Mouse (Mus musculus): ENCODE measurements at regions not wholly inside any gene's neighbourhood (a gene's known extent, or its start where the extent isn't known, plus 50 kb on each side); places are given as distances from the start of the nearest gene placed in this dataset.

GRCm38 (mm10) chr6:98553922-98554321, 211.4 kb upstream of the Gm765 start:
- no peaks in the 10 kb centered on the region for H3K9me3 ChIP-seq (replicated peaks; ENCODE audit: control insufficient read depth, low read length)
- H3K36me3 ChIP-seq (ENCODE audit: control insufficient read depth, insufficient read depth), result no peaks in the 10 kb centered on the region
- H3K4me2 ChIP-seq (ENCODE audit: low read depth, low read length), result no peak overlapping the region
- no peaks in the 10 kb centered on the region for H3K4me1 ChIP-seq (ENCODE audit: control insufficient read depth, insufficient read depth, low read length)
- no peak for ATAC-seq (replicated peaks; ENCODE audit: extremely low read depth, insufficient read depth, low FRiP score)
- no peak overlapping the region for H3K9ac ChIP-seq (ENCODE audit: low read length)
- H3K4me3 ChIP-seq (ENCODE audit: low read length), result no peak overlapping the region
- no peaks in the 10 kb centered on the region for H3K27me3 ChIP-seq (ENCODE audit: control insufficient read depth, insufficient read depth, low read length)
- H3K27ac ChIP-seq (ENCODE audit: low read length), result no peak overlapping the region
- 62% methylated on average over 1 of the region's 1 CpGs for WGBS

- Histone ChIP-seq H3K4me2 (ENCODE audit: low read depth, low read length) (no peak overlapping the region), H3K27me3 (ENCODE audit: control insufficient read depth, insufficient read depth, low read length) (no peaks in the 10 kb centered on the region), H3K9ac (ENCODE audit: low read length) (no peak overlapping the region), H3K36me3 (ENCODE audit: control insufficient read depth, insufficient read depth) (no peaks in the 10 kb centered on the region), H3K4me3 (ENCODE audit: low read length) (no peak overlapping the region), H3K9me3 (replicated peaks; ENCODE audit: control insufficient read depth, low read length) (no peaks in the 10 kb centered on the region), H3K4me1 (ENCODE audit: control insufficient read depth, insufficient read depth, low read length) (no peaks in the 10 kb centered on the region), H3K27ac (ENCODE audit: low read length) (no peak overlapping the region)
- 74% methylated on average over 3 of the region's 3 CpGs for WGBS
- ATAC-seq (replicated peaks; ENCODE audit: extremely low read depth, insufficient read depth, low FRiP score), result no peak
These were observed 209.2 kb upstream of the Gm765 start for GRCm38 (mm10) chr6:98551781-98552180.

GRCm38 (mm10) chr6:98526882-98527440, 184.4 kb upstream of the Gm765 start:
- 77% methylated on average over 15 of the region's 15 CpGs for WGBS
- no peaks in the 10 kb centered on the region for H3K9me3 ChIP-seq (replicated peaks; ENCODE audit: control insufficient read depth, low read length)
- H3K27me3 ChIP-seq (ENCODE audit: control insufficient read depth, insufficient read depth, low read length), result no peaks in the 10 kb centered on the region
- no peak overlapping the region for H3K9ac ChIP-seq (ENCODE audit: low read length)
- H3K4me3 ChIP-seq (ENCODE audit: low read length), result no peak overlapping the region
- no peaks in the 10 kb centered on the region for H3K36me3 ChIP-seq (ENCODE audit: control insufficient read depth, insufficient read depth)
- H3K27ac ChIP-seq (ENCODE audit: low read length), result no peak overlapping the region
- ATAC-seq (replicated peaks; ENCODE audit: extremely low read depth, insufficient read depth, low FRiP score), result no peak
- no peak overlapping the region for H3K4me2 ChIP-seq (ENCODE audit: low read depth, low read length)
- no peaks in the 10 kb centered on the region for H3K4me1 ChIP-seq (ENCODE audit: control insufficient read depth, insufficient read depth, low read length)

DNA sequence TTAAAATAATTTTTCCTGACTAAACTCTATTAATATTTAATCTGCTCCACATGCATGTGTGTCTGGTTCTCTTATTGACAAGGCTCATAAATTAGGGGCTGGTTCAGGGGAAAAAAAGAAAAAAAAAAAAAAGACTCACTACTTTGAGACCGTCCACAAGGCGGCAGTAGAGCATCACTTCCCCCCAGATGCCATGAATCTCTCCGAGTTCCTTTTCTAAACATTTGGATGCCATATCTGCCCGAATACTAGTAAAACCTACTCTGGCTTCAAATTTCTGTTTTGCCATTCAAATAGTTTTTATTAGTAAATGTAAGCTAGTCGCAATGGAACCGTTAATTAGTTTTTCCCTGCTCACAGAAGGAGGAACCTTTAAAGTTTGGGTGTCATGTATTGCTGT, 182.7 kb upstream of the Gm765 start:
- H3K27ac ChIP-seq (ENCODE audit: low read length), result no peak overlapping the region
- H3K4me2 ChIP-seq (ENCODE audit: low read depth, low read length), result peak overlapping the region; percentile 37; the same call in 1 of the 2 replicates
- H3K36me3 ChIP-seq (ENCODE audit: control insufficient read depth, insufficient read depth), result no peaks in the 10 kb centered on the region
- no peak overlapping the region for H3K9ac ChIP-seq (ENCODE audit: low read length)
- no peak overlapping the region; the same call in 1 of the 2 replicates for H3K4me3 ChIP-seq (ENCODE audit: low read length)
- no peaks in the 10 kb centered on the region for H3K9me3 ChIP-seq (replicated peaks; ENCODE audit: control insufficient read depth, low read length)
- H3K27me3 ChIP-seq (ENCODE audit: control insufficient read depth, insufficient read depth, low read length), result no peaks in the 10 kb centered on the region
- no peak for ATAC-seq (replicated peaks; ENCODE audit: extremely low read depth, insufficient read depth, low FRiP score)
- WGBS, result 5% methylated on average over 6 of the region's 6 CpGs
- no peaks in the 10 kb centered on the region for H3K4me1 ChIP-seq (ENCODE audit: control insufficient read depth, insufficient read depth, low read length)

DNA sequence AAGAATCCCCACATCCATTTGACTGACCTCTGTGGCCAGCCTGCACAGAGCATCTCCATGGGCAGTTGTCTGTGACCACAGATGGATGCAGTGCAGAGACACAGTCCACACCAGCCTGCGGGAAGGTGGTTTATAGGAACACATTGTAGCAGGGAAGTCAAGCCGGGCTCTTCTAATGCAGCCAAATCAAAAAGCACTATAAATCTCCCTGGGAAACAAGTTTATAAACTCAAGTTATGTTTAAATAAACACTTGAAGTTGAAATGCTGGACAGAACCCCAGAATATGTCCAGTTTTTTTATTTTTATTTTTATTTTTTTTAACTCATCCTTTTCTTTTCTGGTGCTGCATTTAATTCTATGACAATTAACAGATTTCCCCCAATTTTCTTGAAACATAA, 182.1 kb upstream of the Gm765 start:
- H3K9me3 ChIP-seq (replicated peaks; ENCODE audit: control insufficient read depth, low read length), result no peaks in the 10 kb centered on the region
- no peak for ATAC-seq (replicated peaks; ENCODE audit: extremely low read depth, insufficient read depth, low FRiP score)
- H3K4me2 ChIP-seq (ENCODE audit: low read depth, low read length), result no peak overlapping the region
- no peak overlapping the region for H3K9ac ChIP-seq (ENCODE audit: low read length)
- H3K4me3 ChIP-seq (ENCODE audit: low read length), result no peak overlapping the region
- 60% methylated on average over 2 of the region's 2 CpGs for WGBS
- no peaks in the 10 kb centered on the region for H3K4me1 ChIP-seq (ENCODE audit: control insufficient read depth, insufficient read depth, low read length)
- H3K36me3 ChIP-seq (ENCODE audit: control insufficient read depth, insufficient read depth), result no peaks in the 10 kb centered on the region
- H3K27ac ChIP-seq (ENCODE audit: low read length), result no peak overlapping the region
- H3K27me3 ChIP-seq (ENCODE audit: control insufficient read depth, insufficient read depth, low read length), result no peaks in the 10 kb centered on the region

DNA sequence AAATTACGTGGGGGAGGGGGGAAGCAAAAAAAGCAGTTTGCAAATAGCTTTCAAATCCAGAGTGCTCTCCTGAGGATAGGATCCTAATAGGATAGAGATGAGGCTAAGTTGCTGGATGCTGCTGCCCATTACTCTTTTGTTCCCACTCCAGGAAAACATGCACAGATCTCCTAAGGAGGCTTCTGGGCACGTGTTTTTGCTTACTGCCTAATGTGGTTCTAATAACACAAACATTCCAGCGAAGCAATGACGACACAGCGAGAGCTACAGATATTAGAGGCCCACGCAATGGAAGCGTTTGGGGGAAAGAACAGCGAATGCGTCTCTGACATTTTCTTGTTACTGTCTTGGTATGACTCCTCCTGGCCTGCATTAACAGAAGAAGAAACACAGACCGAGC, 179.0 kb upstream of the Gm765 start:
- no peak overlapping the region for H3K4me3 ChIP-seq (ENCODE audit: low read length)
- 79% methylated on average over 10 of the region's 10 CpGs for WGBS
- H3K4me2 ChIP-seq (ENCODE audit: low read depth, low read length), result no peak overlapping the region
- no peaks in the 10 kb centered on the region for H3K9me3 ChIP-seq (replicated peaks; ENCODE audit: control insufficient read depth, low read length)
- H3K9ac ChIP-seq (ENCODE audit: low read length), result no peak overlapping the region
- no peak for ATAC-seq (replicated peaks; ENCODE audit: extremely low read depth, insufficient read depth, low FRiP score)
- no peaks in the 10 kb centered on the region for H3K27me3 ChIP-seq (ENCODE audit: control insufficient read depth, insufficient read depth, low read length)
- no peaks in the 10 kb centered on the region for H3K36me3 ChIP-seq (ENCODE audit: control insufficient read depth, insufficient read depth)
- no peaks in the 10 kb centered on the region for H3K4me1 ChIP-seq (ENCODE audit: control insufficient read depth, insufficient read depth, low read length)
- H3K27ac ChIP-seq (ENCODE audit: low read length), result no peak overlapping the region

GRCm38 (mm10) chr6:98514826-98515225, 172.3 kb upstream of the Gm765 start:
- H3K4me3 ChIP-seq (ENCODE audit: low read length), result no peak overlapping the region
- no peak overlapping the region for H3K4me2 ChIP-seq (ENCODE audit: low read depth, low read length)
- no peaks in the 10 kb centered on the region for H3K9me3 ChIP-seq (replicated peaks; ENCODE audit: control insufficient read depth, low read length)
- H3K27ac ChIP-seq (ENCODE audit: low read length), result no peak overlapping the region
- no peak overlapping the region for H3K9ac ChIP-seq (ENCODE audit: low read length)
- peaks cover 3% of the 10 kb centered on the region; the same call in 1 of the 2 replicates for H3K4me1 ChIP-seq (ENCODE audit: control insufficient read depth, insufficient read depth, low read length)
- ATAC-seq (replicated peaks; ENCODE audit: extremely low read depth, insufficient read depth, low FRiP score), result no peak
- WGBS, result 63% methylated on average over 3 of the region's 3 CpGs
- H3K36me3 ChIP-seq (ENCODE audit: control insufficient read depth, insufficient read depth), result no peaks in the 10 kb centered on the region
- H3K27me3 ChIP-seq (ENCODE audit: control insufficient read depth, insufficient read depth, low read length), result no peaks in the 10 kb centered on the region

DNA sequence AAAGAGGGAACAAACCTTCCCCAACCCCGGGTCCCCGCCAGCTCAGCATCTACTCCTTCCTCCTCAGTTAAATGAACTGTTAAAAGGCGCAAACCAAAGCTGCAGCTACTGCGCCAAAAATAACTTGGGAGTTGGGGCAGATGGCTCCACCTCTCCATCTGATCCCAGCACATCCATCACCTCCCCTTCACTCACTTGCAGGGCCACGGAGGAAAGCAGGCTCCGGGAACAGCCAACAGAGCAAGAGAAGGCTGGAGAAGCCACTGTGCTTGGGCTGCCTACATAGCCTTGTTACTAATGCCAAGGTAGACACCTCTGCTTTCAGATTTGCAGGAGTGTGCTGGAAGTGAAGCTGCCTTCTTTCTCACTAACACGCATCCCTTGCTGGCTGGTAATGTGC, 171.8 kb upstream of the Gm765 start:
- Histone ChIP-seq H3K9me3 (replicated peaks; ENCODE audit: control insufficient read depth, low read length) (no peaks in the 10 kb centered on the region), H3K36me3 (ENCODE audit: control insufficient read depth, insufficient read depth) (no peaks in the 10 kb centered on the region), H3K4me3 (ENCODE audit: low read length) (no peak overlapping the region), H3K4me1 (ENCODE audit: control insufficient read depth, insufficient read depth, low read length) (peaks cover 3% of the 10 kb centered on the region; the same call in 1 of the 2 replicates), H3K27ac (ENCODE audit: low read length) (no peak overlapping the region), H3K9ac (ENCODE audit: low read length) (no peak overlapping the region), H3K27me3 (ENCODE audit: control insufficient read depth, insufficient read depth, low read length) (no peaks in the 10 kb centered on the region), H3K4me2 (ENCODE audit: low read depth, low read length) (no peak overlapping the region)
- WGBS, result 34% methylated on average over 7 of the region's 7 CpGs
- ATAC-seq (replicated peaks; ENCODE audit: extremely low read depth, insufficient read depth, low FRiP score), result no peak

GRCm38 (mm10) chr6:98513217-98513616, 170.7 kb upstream of the Gm765 start:
- H3K4me1 ChIP-seq (ENCODE audit: control insufficient read depth, insufficient read depth, low read length), result peaks cover 3% of the 10 kb centered on the region; the same call in 1 of the 2 replicates
- ATAC-seq (replicated peaks; ENCODE audit: extremely low read depth, insufficient read depth, low FRiP score), result no peak
- no peak overlapping the region for H3K4me2 ChIP-seq (ENCODE audit: low read depth, low read length)
- no peaks in the 10 kb centered on the region for H3K36me3 ChIP-seq (ENCODE audit: control insufficient read depth, insufficient read depth)
- H3K9ac ChIP-seq (ENCODE audit: low read length), result no peak overlapping the region
- no peaks in the 10 kb centered on the region for H3K27me3 ChIP-seq (ENCODE audit: control insufficient read depth, insufficient read depth, low read length)
- WGBS, result 27% methylated on average over 3 of the region's 3 CpGs
- no peaks in the 10 kb centered on the region for H3K9me3 ChIP-seq (replicated peaks; ENCODE audit: control insufficient read depth, low read length)
- H3K27ac ChIP-seq (ENCODE audit: low read length), result no peak overlapping the region
- no peak overlapping the region for H3K4me3 ChIP-seq (ENCODE audit: low read length)
